Mouse (Mus musculus): ENCODE measurements around the gene Dph5.

Gene Dph5

DNA sequence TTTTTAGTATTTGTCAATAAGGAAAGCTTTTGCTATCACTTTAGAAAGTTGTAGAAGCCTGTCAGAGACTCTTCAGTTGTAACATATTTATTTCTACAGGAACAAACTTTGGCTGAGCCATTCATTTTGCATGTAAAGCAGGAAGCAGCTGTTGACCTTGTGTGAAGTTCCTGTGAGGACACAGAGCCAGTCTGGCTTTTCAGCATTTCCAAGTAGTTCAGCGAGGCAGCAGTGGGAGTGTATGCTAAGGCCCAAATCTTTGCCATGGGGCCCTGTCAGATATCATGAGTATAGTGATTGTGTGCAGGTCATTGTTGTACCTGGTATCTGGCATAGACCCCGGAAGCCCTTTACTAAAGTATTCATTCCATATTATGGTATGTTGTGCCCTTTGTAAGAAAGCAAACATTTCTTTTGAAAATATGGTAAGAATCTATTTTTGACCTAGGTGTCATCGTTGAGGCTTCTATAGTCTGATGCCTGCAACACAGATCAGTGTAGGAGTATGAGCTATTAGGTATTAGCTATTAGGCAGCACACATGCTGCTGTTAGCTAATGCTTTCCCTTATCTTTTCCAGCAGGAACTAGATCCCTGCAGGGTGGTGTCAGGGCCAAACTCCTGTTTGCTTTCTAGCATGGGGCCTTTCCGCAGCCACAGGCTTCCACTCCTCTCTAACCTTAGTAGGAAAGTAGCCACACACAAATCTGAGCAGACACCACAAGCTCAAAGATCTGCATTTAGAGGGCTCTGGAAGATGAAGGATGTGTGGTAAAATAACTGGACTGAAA is 37.0 kb downstream of the Dph5 start:
- DNase-seq (ENCODE audit: low read depth, low spot score), result no peak
- H3K36me3 ChIP-seq (ENCODE audit: control insufficient read depth, insufficient read depth, low read length, poor library complexity, severe bottlenecking), result peaks cover 15% of the 10 kb centered on the region
- no peaks in the 10 kb centered on the region for H3K27me3 ChIP-seq (ENCODE audit: control insufficient read depth, insufficient read depth, low read length, poor library complexity, severe bottlenecking)

DNA sequence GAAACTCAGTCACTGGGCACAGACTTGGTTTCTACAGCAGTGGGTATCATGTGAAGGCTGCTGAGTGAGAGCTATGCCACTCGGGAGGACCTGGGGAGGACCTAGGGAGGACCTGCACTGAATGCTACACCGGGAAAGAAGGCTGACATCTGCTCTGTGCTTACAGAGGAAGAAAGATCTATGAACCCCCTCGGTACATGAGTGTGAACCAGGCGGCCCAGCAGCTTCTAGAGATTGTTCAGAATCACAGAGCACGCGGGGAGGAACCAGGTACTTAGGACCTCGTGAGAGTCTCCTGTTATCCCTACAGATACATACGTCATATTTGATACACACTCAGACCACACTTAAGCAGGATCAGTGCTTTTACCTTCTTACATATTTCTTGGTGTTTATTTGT is 38.9 kb downstream of the Dph5 start:
- no peak for DNase-seq (ENCODE audit: low read depth, low spot score)
- peaks cover 15% of the 10 kb centered on the region for H3K36me3 ChIP-seq (ENCODE audit: control insufficient read depth, insufficient read depth, low read length, poor library complexity, severe bottlenecking)
- no peaks in the 10 kb centered on the region for H3K27me3 ChIP-seq (ENCODE audit: control insufficient read depth, insufficient read depth, low read length, poor library complexity, severe bottlenecking)

DNA sequence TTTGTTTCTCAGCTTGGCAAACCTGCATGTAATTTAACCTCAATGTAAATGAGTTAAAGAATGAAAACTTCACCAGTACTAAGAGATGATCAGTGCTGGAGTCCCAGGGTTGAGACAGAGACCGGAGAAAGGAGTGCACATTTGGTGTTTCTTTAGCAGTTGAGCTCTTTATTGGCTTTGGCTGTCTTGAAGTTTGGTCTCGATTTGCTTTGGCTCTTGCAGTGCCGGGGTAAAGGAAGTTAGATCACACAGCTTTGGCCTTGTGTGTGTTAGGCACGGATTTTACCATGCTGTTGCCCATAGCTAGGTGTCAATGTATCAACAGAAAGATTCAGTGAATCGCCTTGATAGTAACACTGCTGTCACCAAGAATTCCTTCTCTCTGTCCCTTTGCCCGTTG is 44.1 kb downstream of the Dph5 start:
- DNase-seq (ENCODE audit: low read depth, low spot score), result no peak
- H3K27me3 ChIP-seq (ENCODE audit: control insufficient read depth, insufficient read depth, low read length, poor library complexity, severe bottlenecking), result no peaks in the 10 kb centered on the region
- H3K36me3 ChIP-seq (ENCODE audit: control insufficient read depth, insufficient read depth, low read length, poor library complexity, severe bottlenecking), result peaks cover 10% of the 10 kb centered on the region

DNA sequence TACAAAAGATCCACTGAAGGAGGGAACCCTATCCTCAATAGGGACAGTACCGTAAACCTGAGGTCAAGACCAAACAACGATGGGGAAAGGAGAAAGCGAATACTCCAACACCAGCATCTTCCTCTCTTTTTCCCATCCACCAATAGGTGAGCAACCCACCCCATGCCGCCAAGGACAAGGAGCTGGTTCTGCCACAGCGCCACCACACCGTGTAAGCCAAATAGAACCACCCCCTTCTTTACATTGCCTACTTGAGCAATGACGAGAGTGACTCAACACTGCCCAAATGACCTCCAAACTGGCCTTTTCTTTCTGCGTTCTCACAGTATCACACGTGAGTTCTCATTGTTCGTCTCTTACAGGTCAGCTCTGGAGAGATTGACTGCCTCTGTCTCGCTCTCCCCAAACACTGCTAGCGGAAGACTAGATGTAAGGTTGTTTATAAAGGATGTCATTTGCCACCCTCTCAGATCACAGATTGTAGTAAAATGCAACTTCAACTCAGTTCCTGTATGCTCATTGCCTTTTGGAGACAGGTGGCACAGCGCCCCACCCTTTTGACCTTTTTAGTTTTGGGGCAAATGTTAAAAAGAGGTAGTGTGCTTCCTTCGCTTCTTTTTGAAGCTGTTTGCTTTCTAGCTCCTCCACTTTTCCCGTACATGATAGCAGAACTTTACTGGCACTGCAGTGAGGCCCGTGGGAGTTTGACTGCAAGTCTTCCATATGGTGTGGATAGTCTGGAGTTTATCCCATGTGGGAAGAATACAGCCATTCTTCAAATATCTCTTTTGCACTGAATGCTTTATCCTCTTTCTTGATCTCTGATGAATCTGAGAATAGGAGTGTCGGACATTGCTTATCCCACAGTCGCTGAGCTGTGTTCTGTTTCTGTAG is 45.9 kb downstream of the Dph5 start:
- Histone ChIP-seq H3K27me3 (ENCODE audit: control insufficient read depth, insufficient read depth, low read length, poor library complexity, severe bottlenecking) (no peaks in the 10 kb centered on the region), H3K36me3 (ENCODE audit: control insufficient read depth, insufficient read depth, low read length, poor library complexity, severe bottlenecking) (peaks cover 3% of the 10 kb centered on the region)
- peak; percentile 10 for DNase-seq (ENCODE audit: low read depth, low spot score)

DNA sequence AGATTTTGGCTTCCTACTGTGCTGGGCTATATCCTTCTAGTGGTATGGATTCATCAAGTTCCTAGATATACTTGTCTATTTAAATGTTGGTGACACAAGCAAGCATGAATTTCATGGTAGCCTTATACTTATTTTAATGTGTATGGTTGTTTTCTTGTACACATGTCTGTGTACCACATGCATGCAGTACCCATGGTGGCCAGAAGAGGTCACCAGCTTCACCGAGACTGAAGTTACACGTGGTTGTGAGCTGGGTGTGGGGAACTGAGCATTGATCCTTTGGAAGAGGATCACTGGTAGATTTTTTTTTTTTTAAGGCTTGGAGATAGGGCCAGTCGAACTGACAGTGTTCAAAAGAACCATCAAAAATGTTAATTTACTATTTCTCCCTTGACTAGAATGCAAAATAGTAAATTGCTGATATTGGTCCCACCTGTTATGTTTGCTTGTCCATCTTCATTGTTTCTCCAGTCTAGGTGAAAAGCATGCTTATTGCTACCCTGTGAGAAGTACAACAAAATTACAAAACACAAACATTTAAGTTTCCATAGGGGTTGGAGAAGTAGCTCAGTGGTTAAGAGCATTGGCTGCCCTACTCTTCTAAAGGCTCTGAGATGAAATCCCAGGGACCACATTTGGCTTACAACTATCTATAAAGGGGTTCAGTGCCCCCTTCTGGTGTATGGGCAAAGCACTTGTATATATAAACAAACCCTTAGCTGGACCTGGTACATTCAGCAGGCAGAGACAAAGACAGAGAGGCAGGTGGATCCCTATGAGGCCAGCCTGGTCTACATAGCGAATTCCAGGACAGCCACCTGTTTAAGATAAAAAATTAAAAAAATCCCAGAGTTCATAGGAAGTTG is 49.3 kb downstream of the Dph5 start:
- H3K36me3 ChIP-seq (ENCODE audit: control insufficient read depth, insufficient read depth, low read length, poor library complexity, severe bottlenecking), result no peaks in the 10 kb centered on the region; the same call in 1 of the 2 replicates
- peak; percentile 79 for DNase-seq (ENCODE audit: low read depth, low spot score)

DNA sequence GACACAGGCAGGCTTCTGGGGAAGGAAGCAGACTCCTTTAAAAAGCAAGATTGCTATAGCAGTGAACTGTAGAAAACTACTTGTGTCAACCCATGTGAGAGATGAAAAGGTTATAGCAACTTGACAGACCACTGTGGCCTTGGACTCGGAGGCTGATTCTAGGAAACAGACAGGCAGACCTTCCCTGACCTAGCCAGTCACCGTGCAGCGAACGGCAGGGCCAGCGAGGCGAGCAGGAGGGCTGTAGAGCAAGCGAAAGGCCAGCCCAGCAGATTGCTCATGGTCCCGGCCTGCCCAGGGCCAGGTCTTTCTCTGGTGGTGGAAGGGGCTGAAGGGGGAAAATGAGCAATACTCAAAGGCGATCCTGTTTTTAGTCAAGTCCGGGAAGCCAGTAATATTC is 50.2 kb downstream of the Dph5 start:
- Histone ChIP-seq H3K27me3 (ENCODE audit: control insufficient read depth, insufficient read depth, low read length, poor library complexity, severe bottlenecking) (no peaks in the 10 kb centered on the region), H3K36me3 (ENCODE audit: control insufficient read depth, insufficient read depth, low read length, poor library complexity, severe bottlenecking) (peaks cover 3% of the 10 kb centered on the region)
- no peak for DNase-seq (ENCODE audit: low read depth, low spot score)

More for the DNA sequence above, 49.3 kb downstream of the Dph5 start:
- no peaks in the 10 kb centered on the region for H3K27me3 ChIP-seq (ENCODE audit: control insufficient read depth, insufficient read depth, low read length, poor library complexity, severe bottlenecking)

DNA sequence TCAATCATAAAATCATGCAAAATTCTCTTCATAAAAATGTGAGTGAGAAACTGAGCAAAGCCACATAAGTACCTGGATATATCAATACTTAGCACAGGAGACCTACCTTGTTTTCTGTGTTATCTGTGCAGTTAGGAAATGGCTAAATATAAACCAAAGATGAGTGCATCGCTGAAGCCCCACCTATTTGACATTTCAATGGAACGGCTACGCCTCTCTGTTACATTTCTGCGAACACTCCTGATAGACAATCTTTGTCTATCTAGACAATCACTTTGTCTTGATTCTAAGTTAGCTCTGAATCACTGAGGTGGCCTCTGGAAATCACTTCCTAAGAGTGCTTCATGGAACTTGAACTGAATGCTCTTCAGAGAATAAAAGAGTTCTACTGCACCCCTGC is 52.9 kb downstream of the Dph5 start:
- Histone ChIP-seq H3K27me3 (ENCODE audit: control insufficient read depth, insufficient read depth, low read length, poor library complexity, severe bottlenecking) (no peaks in the 10 kb centered on the region), H3K36me3 (ENCODE audit: control insufficient read depth, insufficient read depth, low read length, poor library complexity, severe bottlenecking) (peaks cover 12% of the 10 kb centered on the region)
- no peak for DNase-seq (ENCODE audit: low read depth, low spot score)

DNA sequence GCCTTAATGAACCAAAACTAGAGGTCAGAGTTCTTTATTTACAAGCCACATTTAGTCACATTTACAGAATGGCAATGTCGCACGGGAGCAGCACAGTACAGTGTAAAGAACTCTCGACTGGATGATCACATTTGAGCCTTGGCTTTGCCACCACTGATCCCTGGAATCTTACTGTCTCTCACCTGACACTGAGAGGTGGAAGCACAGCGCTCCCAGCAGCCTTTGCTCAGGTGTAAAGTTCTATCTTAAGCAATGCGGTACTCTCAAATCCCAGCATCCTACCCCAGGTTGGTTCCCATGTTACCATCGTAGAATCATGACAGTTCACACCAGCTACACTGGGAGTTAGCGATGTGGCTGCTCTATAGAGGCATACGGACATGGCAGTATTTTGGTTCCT is 53.8 kb downstream of the Dph5 start:
- no peak for DNase-seq (ENCODE audit: low read depth, low spot score)
- Histone ChIP-seq H3K27me3 (ENCODE audit: control insufficient read depth, insufficient read depth, low read length, poor library complexity, severe bottlenecking) (no peaks in the 10 kb centered on the region; the same call in 1 of the 2 replicates), H3K36me3 (ENCODE audit: control insufficient read depth, insufficient read depth, low read length, poor library complexity, severe bottlenecking) (peaks cover 15% of the 10 kb centered on the region)

DNA sequence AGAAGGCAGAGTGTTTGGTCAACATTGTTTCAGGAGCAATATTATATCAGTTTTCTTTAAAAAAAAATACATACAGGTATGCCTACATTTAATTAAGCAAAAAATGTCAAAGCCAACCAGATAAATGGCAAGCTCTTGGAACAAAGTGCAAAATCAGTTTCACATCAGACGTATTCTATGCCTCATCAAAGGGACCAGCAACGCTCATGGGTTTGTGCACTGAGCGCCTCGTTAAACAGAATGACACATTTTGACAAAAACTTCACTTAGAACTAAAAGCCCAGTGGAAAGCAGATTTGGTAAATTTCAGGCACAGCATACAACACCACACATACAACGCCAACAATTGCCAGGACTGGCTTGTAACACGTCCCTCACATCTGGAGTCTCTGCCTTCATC is 56.7 kb downstream of the Dph5 start:
- no peaks in the 10 kb centered on the region; the same call in 1 of the 2 replicates for H3K27me3 ChIP-seq (ENCODE audit: control insufficient read depth, insufficient read depth, low read length, poor library complexity, severe bottlenecking)
- no peak for DNase-seq (ENCODE audit: low read depth, low spot score)

DNA sequence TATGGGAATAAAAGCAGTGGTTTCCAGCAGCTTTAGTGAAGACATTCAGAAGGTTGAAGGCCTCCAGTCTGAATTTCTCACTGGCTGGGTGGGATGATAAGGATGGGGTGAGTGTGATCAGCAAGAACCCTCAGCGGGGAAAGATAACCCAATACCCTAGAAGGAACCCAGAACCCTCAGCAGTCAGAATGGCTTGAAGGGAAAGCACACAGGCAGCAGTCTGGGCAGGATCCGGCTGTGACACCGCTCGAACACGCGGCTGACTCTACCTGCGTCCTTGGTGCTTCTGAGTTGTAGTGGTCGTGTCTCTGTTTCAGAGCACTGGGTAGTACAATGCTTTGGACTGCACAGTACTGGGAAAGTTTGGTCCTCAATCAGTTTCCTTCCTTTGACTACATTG is 58.6 kb downstream of the Dph5 start:
- no peak for DNase-seq (ENCODE audit: low read depth, low spot score)
- H3K36me3 ChIP-seq (ENCODE audit: control insufficient read depth, insufficient read depth, low read length, poor library complexity, severe bottlenecking), result peaks cover 18% of the 10 kb centered on the region

More for the DNA sequence above, 56.7 kb downstream of the Dph5 start:
- peaks cover 17% of the 10 kb centered on the region for H3K36me3 ChIP-seq (ENCODE audit: control insufficient read depth, insufficient read depth, low read length, poor library complexity, severe bottlenecking)

DNA sequence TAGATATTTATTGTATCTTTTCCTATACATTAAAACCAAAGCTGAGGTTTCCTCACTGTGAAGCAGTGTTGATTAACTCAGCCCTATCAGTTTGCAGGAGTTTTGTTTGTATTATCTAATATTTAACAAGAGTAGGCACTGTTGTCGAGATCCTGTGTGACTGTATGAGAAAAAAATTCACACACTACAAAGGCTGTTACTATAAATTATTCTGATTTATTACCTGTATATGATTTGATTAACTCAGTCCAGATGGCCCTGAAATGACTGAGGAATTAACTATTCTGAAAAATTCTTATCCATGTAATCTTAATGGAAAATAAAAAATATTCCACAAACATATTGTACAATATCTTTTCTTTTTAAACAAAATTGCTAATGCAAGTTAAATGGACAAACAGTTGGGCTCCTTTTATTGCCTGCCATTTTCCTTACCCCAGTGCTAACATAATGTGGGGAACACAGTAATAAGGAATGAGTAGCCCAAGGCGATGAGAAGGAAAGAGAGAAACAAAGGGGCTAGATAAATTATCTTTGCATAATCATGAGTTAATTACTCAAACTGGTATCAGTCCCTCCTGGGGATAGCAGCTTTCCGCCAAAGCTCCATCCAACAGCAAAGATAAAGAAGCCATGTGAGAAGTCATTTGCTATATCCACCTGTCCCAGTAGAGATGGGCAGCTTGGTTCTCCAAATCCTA is 61.7 kb downstream of the Dph5 start:
- peaks cover 18% of the 10 kb centered on the region for H3K36me3 ChIP-seq (ENCODE audit: control insufficient read depth, insufficient read depth, low read length, poor library complexity, severe bottlenecking)
- H3K27me3 ChIP-seq (ENCODE audit: control insufficient read depth, insufficient read depth, low read length, poor library complexity, severe bottlenecking), result no peaks in the 10 kb centered on the region; the same call in 1 of the 2 replicates
- no peak for DNase-seq (ENCODE audit: low read depth, low spot score)

More for the DNA sequence above, 58.6 kb downstream of the Dph5 start:
- H3K27me3 ChIP-seq (ENCODE audit: control insufficient read depth, insufficient read depth, low read length, poor library complexity, severe bottlenecking), result no peaks in the 10 kb centered on the region; the same call in 1 of the 2 replicates

DNA sequence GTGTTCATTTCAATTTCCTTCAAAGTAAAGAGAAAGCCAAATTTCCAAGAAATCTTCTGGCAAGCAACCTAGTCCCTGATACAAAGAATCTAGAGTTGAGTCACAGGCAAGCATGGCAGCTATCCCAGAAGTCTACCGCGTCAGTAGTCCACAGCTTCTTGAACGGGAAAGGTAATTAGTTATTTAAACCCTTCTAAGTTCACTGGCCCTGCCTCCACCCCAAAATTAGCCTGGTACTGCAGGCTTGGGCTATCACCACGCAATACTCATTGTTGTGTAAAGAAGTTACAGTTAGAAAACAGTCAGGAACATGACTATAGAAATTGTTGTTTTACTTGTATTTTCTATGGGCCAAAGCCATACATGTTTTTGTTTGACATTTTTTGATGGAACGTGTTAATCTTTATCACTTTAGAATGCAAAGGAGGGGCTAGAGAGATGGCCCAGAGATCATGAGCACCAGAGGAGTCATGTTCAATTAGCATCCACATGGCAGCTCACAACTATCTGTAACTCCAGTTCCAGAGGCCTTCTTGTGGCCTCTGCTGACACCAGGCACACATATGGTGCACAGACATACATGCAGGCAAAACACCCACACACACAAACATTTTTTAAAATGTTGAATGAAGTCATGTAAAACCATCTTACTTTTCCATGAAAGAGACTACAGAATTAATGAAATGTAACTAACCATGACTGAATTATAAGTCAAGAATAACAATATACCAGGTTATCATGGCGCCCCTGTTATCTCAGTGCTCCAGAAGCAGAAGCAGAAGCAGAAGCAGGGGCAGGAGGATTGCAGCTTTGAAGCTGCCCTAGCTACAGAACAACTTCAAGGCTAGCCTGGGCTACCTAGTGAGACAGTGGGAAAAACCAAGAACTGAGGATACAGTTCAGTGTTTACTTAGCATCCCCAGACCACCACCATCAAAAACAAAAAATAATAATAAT is 62.6 kb downstream of the Dph5 start:
- Histone ChIP-seq H3K36me3 (ENCODE audit: control insufficient read depth, insufficient read depth, low read length, poor library complexity, severe bottlenecking) (peaks cover 16% of the 10 kb centered on the region), H3K27me3 (ENCODE audit: control insufficient read depth, insufficient read depth, low read length, poor library complexity, severe bottlenecking) (no peaks in the 10 kb centered on the region; the same call in 1 of the 2 replicates)
- DNase-seq (ENCODE audit: low read depth, low spot score), result no peak

DNA sequence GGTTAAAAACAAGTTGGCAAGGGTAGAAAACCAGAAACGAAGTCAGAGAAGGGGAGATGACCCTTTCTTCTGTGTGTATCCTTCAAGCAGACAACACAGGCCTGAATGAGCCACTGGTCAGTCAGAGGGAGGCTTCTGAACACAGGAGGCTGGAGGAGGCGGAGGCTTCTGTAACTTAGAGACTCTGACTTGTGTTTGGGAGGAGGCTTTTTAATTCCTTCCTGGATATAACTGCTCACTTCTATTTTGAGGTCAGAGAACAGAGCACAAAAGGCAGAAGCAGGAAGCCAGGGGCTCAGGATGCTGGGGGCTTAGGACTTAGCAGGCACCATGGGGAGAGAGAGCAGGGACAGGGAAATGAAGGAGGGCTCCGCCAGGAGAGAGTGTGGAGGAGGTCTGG is 63.6 kb downstream of the Dph5 start:
- no peak for DNase-seq (ENCODE audit: low read depth, low spot score)
- peaks cover 11% of the 10 kb centered on the region for H3K36me3 ChIP-seq (ENCODE audit: control insufficient read depth, insufficient read depth, low read length, poor library complexity, severe bottlenecking)
- no peaks in the 10 kb centered on the region; the same call in 1 of the 2 replicates for H3K27me3 ChIP-seq (ENCODE audit: control insufficient read depth, insufficient read depth, low read length, poor library complexity, severe bottlenecking)
